Mouse (Mus musculus) layer of hippocampus, postnatal 14 days (tissue): ENCODE data around the gene Fzd10. TPM values are rescaled to one million over a fixed set of nuclear protein-coding genes. Genes with fewer than 3 reads are reported as not detected.

Source experiments
- DNase-seq, 2 experiments: peaks; one replicate each; pipeline ENCODE4 v3.0.0; 2021 to 2022; ENCODE audit warnings: low spot score in 2 of 2, mixed read lengths in 1 of 2
- total RNA-seq, 2 experiments: library from RNA; stranded (reverse); gene quantifications; 2 replicates each; pipeline ENCODE4 v1.2.3; 2021

Gene Fzd10
- total RNA-seq, 2 experiments from 2014 or later: 1.5 to 2.9 TPM

GRCm38 (mm10) chr5:128601036-128602019, 684 bp downstream of the Fzd10 start:
- no peak for DNase-seq

- DNase-seq: no peak
Observed at GRCm38 (mm10) chr5:128603693-128604092, 3.0 kb downstream of the Fzd10 start.

- no peak for DNase-seq
Observed at GRCm38 (mm10) chr5:128606596-128606995, 6.0 kb downstream of the Fzd10 start.

- no peak for DNase-seq
Observed at GRCm38 (mm10) chr5:128609091-128609490, 8.4 kb downstream of the Fzd10 start.

- DNase-seq: no peak
Observed at GRCm38 (mm10) chr5:128617621-128618020, 17.0 kb downstream of the Fzd10 start.

- DNase-seq: no peak
Observed at GRCm38 (mm10) chr5:128619987-128620386, 19.3 kb downstream of the Fzd10 start.

GRCm38 (mm10) chr5:128620408-128620807, 19.8 kb downstream of the Fzd10 start:
- no peak for DNase-seq

- no peak for DNase-seq
Observed at GRCm38 (mm10) chr5:128627763-128628162, 27.1 kb downstream of the Fzd10 start.

- DNase-seq: no peak
Observed at GRCm38 (mm10) chr5:128636648-128637047, 36.0 kb downstream of the Fzd10 start.

- no peak for DNase-seq
Observed at GRCm38 (mm10) chr5:128637071-128638015, 36.7 kb downstream of the Fzd10 start.

- no peak for DNase-seq
Observed at GRCm38 (mm10) chr5:128638716-128639115, 38.1 kb downstream of the Fzd10 start.

GRCm38 (mm10) chr5:128643065-128643464, 42.4 kb downstream of the Fzd10 start:
- DNase-seq: no peak

GRCm38 (mm10) chr5:128645720-128646119, 45.1 kb downstream of the Fzd10 start:
- DNase-seq: no peak

- DNase-seq: no peak
Observed at GRCm38 (mm10) chr5:128646286-128646685, 45.6 kb downstream of the Fzd10 start.

- no peak for DNase-seq
Observed at GRCm38 (mm10) chr5:128647221-128647730, 46.6 kb downstream of the Fzd10 start.

GRCm38 (mm10) chr5:128649336-128649897, 48.8 kb downstream of the Fzd10 start:
- no peak for DNase-seq

Other genes with a start within 250 kb of the Fzd10 start
- gene Tmem132d, start 167.8 kb upstream of the Fzd10 start, total RNA-seq: 10 to 100 TPM; 14.1 to 16.7 TPM
- gene Piwil1, start 101.7 kb downstream of the Fzd10 start, total RNA-seq: under 1 TPM in 1 of 2 experiments, not detected in 1; 0.21 TPM